In the genomic region with DNA sequence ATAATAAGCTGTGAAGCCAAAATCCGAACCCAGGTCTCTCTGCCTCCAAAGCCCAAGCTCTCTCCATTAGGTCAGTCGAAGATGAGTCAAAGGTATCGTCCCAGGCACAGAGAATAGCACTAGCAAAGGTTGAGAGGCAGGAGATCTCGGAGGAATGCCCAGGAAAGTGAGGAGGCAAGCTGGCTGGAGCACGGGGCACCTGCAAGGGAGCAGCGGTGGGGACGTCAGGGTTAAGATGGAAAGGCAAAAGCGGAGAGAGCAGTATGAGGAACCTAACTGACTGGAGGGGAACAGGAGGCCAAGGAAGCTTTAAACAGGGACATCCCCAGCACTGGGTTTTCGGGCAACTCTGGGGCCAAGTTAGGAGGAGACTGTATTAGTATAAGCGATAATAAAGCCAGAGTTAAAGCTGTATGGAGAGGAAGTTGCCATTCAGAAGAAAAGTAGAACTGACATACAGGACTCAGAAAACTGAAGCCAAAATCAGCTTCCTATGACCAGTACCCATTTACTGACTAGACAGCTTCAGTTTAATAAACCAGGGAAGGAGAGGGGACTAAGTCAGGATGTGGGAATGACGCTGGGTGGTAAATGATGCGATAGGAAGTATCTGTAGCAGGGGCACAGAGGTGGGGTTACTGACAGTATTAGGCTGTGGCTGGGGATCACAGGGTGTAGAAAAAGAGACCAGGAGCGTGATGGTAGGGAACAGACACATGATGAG, we compare ENCODE assay signal across 7 mouse cellular contexts. TPM values are rescaled to one million over a fixed set of nuclear protein-coding genes. Genes with fewer than 3 reads are reported as not detected.
DNase-seq lines count a peak whose midpoint lies in the region; ATAC-seq and TF ChIP-seq lines count a peak whose summit lies in the region.

No protein-coding gene starts in this region.

- peak overlapping the region; percentile 81 for H3K4me2 ChIP-seq in lung, embryonic 16.5 days (ENCODE audit: low read depth, low read length)
- peak overlapping the region; percentile 84 for H3K4me2 ChIP-seq in embryonic facial prominence, embryonic 15.5 days (replicated peaks)
- peak overlapping the region; percentile 60 for H3K4me2 ChIP-seq in limb, embryonic 14.5 days (replicated peaks; ENCODE audit: low read depth, low read length, severe bottlenecking)

- no peak for DNase-seq in lung, postnatal 10 days
- no peak for DNase-seq in limb, embryonic 14.5 days (ENCODE audit: low spot score)
- no peak for DNase-seq in right cerebral cortex, postnatal 25 days

- no peak for TF ChIP-seq POLR2A in limb, embryonic 14.5 days (IDR thresholded peaks at IDR 0.05; ENCODE audit: borderline replicate concordance, extremely low read depth, insufficient read depth, insufficient read length)
- no peak for TF ChIP-seq POLR2A in small intestine, adult 2 months (IDR thresholded peaks at IDR 0.05; ENCODE audit: low read depth, low read length)

- H3K36me3 ChIP-seq in lung, embryonic 16.5 days (ENCODE audit: control insufficient read depth, insufficient read depth, low read length) = peaks cover 20% of the 10 kb centered on the region
- peaks cover 26% of the 10 kb centered on the region for H3K36me3 ChIP-seq in embryonic facial prominence, embryonic 15.5 days
- peaks cover 39% of the 10 kb centered on the region for H3K36me3 ChIP-seq in limb, embryonic 14.5 days (ENCODE audit: control insufficient read depth, insufficient read depth, low read length)
- H3K36me3 ChIP-seq in small intestine, adult 2 months (ENCODE audit: control insufficient read depth, insufficient read depth, low read length) = peaks cover 26% of the 10 kb centered on the region

- ATAC-seq in lung, embryonic 16.5 days (ENCODE audit: low read depth) = no peak
- ATAC-seq in embryonic facial prominence, embryonic 15.5 days (ENCODE audit: insufficient number of reproducible peaks, low FRiP score, low TSS enrichment, low read depth) = no peak
- ATAC-seq in limb, embryonic 14.5 days (ENCODE audit: low FRiP score, low read depth) = no peak
- no peak for ATAC-seq in megakaryocyte-erythroid progenitor cell, adult 5-6 weeks (replicated peaks; ENCODE audit: low FRiP score, low TSS enrichment, poor library complexity, severe bottlenecking)

- H3K27me3 ChIP-seq in lung, embryonic 16.5 days (ENCODE audit: control insufficient read depth, insufficient read depth, low read depth, low read length) = no peaks in the 10 kb centered on the region
- H3K27me3 ChIP-seq in embryonic facial prominence, embryonic 15.5 days = no peaks in the 10 kb centered on the region
- H3K27me3 ChIP-seq in limb, embryonic 14.5 days (ENCODE audit: control insufficient read depth, insufficient read depth, low read length) = no peaks in the 10 kb centered on the region
- no peaks in the 10 kb centered on the region for H3K27me3 ChIP-seq in small intestine, adult 2 months (ENCODE audit: control insufficient read depth, insufficient read depth, low read length)

- peak overlapping the region; percentile 98 for H3K27ac ChIP-seq in lung, embryonic 16.5 days (ENCODE audit: low read length)
- H3K27ac ChIP-seq in embryonic facial prominence, embryonic 15.5 days (replicated peaks) = peak overlapping the region; percentile 31; the same call in 1 of the 2 replicates
- H3K27ac ChIP-seq in limb, embryonic 14.5 days (replicated peaks; ENCODE audit: low read depth, low read length) = 0 out of 2 replicates have a peak overlapping the region, but pooled peaks have one; percentile 26
- H3K27ac ChIP-seq in small intestine, adult 2 months (ENCODE audit: insufficient read depth, low read depth, low read length) = peak overlapping the region; percentile 87

- H3K9ac ChIP-seq in lung, embryonic 16.5 days (ENCODE audit: low read length) = peak overlapping the region; percentile 96
- H3K9ac ChIP-seq in embryonic facial prominence, embryonic 15.5 days = no peak overlapping the region
- H3K9ac ChIP-seq in limb, embryonic 14.5 days (ENCODE audit: low read depth, low read length, severe bottlenecking) = peak overlapping the region; percentile 28; the same call in 1 of the 2 replicates

- H3K4me1 ChIP-seq in lung, embryonic 16.5 days (replicated peaks; ENCODE audit: control insufficient read depth, insufficient read depth, low read length) = peaks cover 55% of the 10 kb centered on the region
- peaks cover 55% of the 10 kb centered on the region for H3K4me1 ChIP-seq in embryonic facial prominence, embryonic 15.5 days
- peaks cover 48% of the 10 kb centered on the region for H3K4me1 ChIP-seq in limb, embryonic 14.5 days (ENCODE audit: control insufficient read depth, insufficient read depth, low read length)
- peaks cover 17% of the 10 kb centered on the region; the same call in 1 of the 2 replicates for H3K4me1 ChIP-seq in small intestine, adult 2 months (ENCODE audit: control insufficient read depth, insufficient read depth, insufficient read length, low read length)

- TF ChIP-seq CTCF in small intestine, adult 2 months (IDR thresholded peaks at IDR 0.05; ENCODE audit: extremely low read depth, insufficient read length, insufficient replicate concordance, low read depth, low read length) = no peak

- 53% methylated on average over 13 of the region's 13 CpGs for WGBS in lung, embryonic 16.5 days
- 64% methylated on average over 13 of the region's 13 CpGs for WGBS in embryonic facial prominence, embryonic 15.5 days
- WGBS in limb, embryonic 14.5 days = 80% methylated on average over 13 of the region's 13 CpGs
- 67% methylated on average over 13 of the region's 13 CpGs for WGBS in small intestine, adult 2 months

- peak overlapping the region; percentile 88 for H3K4me3 ChIP-seq in lung, embryonic 16.5 days (ENCODE audit: low read length)
- H3K4me3 ChIP-seq in embryonic facial prominence, embryonic 15.5 days (replicated peaks) = peak overlapping the region; percentile 95
- peak overlapping the region; percentile 78; the same call in 1 of the 2 replicates for H3K4me3 ChIP-seq in limb, embryonic 14.5 days (replicated peaks; ENCODE audit: low read length)
- peak overlapping the region; percentile 56 for H3K4me3 ChIP-seq in small intestine, adult 2 months (ENCODE audit: low read depth, low read length)

- H3K9me3 ChIP-seq in lung, embryonic 16.5 days (ENCODE audit: control insufficient read depth, low read length) = no peaks in the 10 kb centered on the region
- H3K9me3 ChIP-seq in embryonic facial prominence, embryonic 15.5 days (replicated peaks) = no peaks in the 10 kb centered on the region
- H3K9me3 ChIP-seq in limb, embryonic 14.5 days (ENCODE audit: control insufficient read depth, low read length) = no peaks in the 10 kb centered on the region

RNA-seq across cellular contexts. Expression of a gene that starts 2.5 kb away (rescaled TPM):
- 69.5 and 70.9 TPM in 2 replicates for polyA plus RNA-seq in lung, embryonic 16.5 days (2015; fragmentation: Nextera tagmentation; extraction: Ambion mirVana)
- 77.5 and 88.2 TPM in 2 replicates for polyA plus RNA-seq in embryonic facial prominence, embryonic 15.5 days (2015; fragmentation: Nextera tagmentation; extraction: Ambion mirVana)
- polyA plus RNA-seq in limb, embryonic 14.5 days (2012; rRNA removed) = 51.7 and 58.0 TPM in 2 replicates
- 71.4 and 78.5 TPM in 2 replicates for polyA plus RNA-seq in limb, embryonic 14.5 days (2014; fragmentation: Nextera tagmentation; extraction: Ambion mirVana)
- polyA plus RNA-seq in small intestine, adult 2 months (2012; rRNA removed) = 66.9 and 133 TPM in 2 replicates
- 9.6 and 12.7 TPM in 2 replicates for total RNA-seq in megakaryocyte-erythroid progenitor cell, adult 5-6 weeks (2014; fragmentation: Nextera tagmentation)
- total RNA-seq in megakaryocyte-erythroid progenitor cell, adult 5-6 weeks (2017) = 19.4 and 42.2 TPM in 2 replicates

RNA-seq across cellular contexts. Expression of a gene that starts 2.8 kb away (rescaled TPM):
- polyA plus RNA-seq in lung, embryonic 16.5 days (2015; fragmentation: Nextera tagmentation; extraction: Ambion mirVana) = 68.7 and 84.9 TPM in 2 replicates
- 55.8 and 60.9 TPM in 2 replicates for polyA plus RNA-seq in embryonic facial prominence, embryonic 15.5 days (2015; fragmentation: Nextera tagmentation; extraction: Ambion mirVana)
- polyA plus RNA-seq in limb, embryonic 14.5 days (2012; rRNA removed) = 69.4 and 75.5 TPM in 2 replicates
- 62.4 and 63.3 TPM in 2 replicates for polyA plus RNA-seq in limb, embryonic 14.5 days (2014; fragmentation: Nextera tagmentation; extraction: Ambion mirVana)
- 47.2 and 78.0 TPM in 2 replicates for polyA plus RNA-seq in small intestine, adult 2 months (2012; rRNA removed)
- 105 and 175 TPM in 2 replicates for total RNA-seq in megakaryocyte-erythroid progenitor cell, adult 5-6 weeks (2014; fragmentation: Nextera tagmentation)
- total RNA-seq in megakaryocyte-erythroid progenitor cell, adult 5-6 weeks (2017) = 211 and 304 TPM in 2 replicates

RNA-seq across cellular contexts. Expression of a gene that starts 18.8 kb away (rescaled TPM):
- 23.1 and 25.0 TPM in 2 replicates for polyA plus RNA-seq in lung, embryonic 16.5 days (2015; fragmentation: Nextera tagmentation; extraction: Ambion mirVana)
- polyA plus RNA-seq in embryonic facial prominence, embryonic 15.5 days (2015; fragmentation: Nextera tagmentation; extraction: Ambion mirVana) = 28.6 and 32.5 TPM in 2 replicates
- polyA plus RNA-seq in limb, embryonic 14.5 days (2012; rRNA removed) = 81.9 and 101 TPM in 2 replicates
- 33.3 and 35.3 TPM in 2 replicates for polyA plus RNA-seq in limb, embryonic 14.5 days (2014; fragmentation: Nextera tagmentation; extraction: Ambion mirVana)
- 20.2 and 31.9 TPM in 2 replicates for polyA plus RNA-seq in small intestine, adult 2 months (2012; rRNA removed)
- total RNA-seq in megakaryocyte-erythroid progenitor cell, adult 5-6 weeks (2014; fragmentation: Nextera tagmentation) = 28.7 and 30.4 TPM in 2 replicates
- 6.7 and 8.3 TPM in 2 replicates for total RNA-seq in megakaryocyte-erythroid progenitor cell, adult 5-6 weeks (2017)

RNA-seq across cellular contexts. Expression of a gene that starts 19.0 kb away (rescaled TPM):
- polyA plus RNA-seq in lung, embryonic 16.5 days (2015; fragmentation: Nextera tagmentation; extraction: Ambion mirVana) = 21.0 and 21.3 TPM in 2 replicates
- 21.3 and 22.3 TPM in 2 replicates for polyA plus RNA-seq in embryonic facial prominence, embryonic 15.5 days (2015; fragmentation: Nextera tagmentation; extraction: Ambion mirVana)
- polyA plus RNA-seq in limb, embryonic 14.5 days (2012; rRNA removed) = 39.8 and 50.1 TPM in 2 replicates
- 18.4 and 19.9 TPM in 2 replicates for polyA plus RNA-seq in limb, embryonic 14.5 days (2014; fragmentation: Nextera tagmentation; extraction: Ambion mirVana)
- polyA plus RNA-seq in small intestine, adult 2 months (2012; rRNA removed) = 5.3 and 7.6 TPM in 2 replicates
- 19.7 and 22.9 TPM in 2 replicates for total RNA-seq in megakaryocyte-erythroid progenitor cell, adult 5-6 weeks (2014; fragmentation: Nextera tagmentation)
- total RNA-seq in megakaryocyte-erythroid progenitor cell, adult 5-6 weeks (2017) = 6.1 and 12.0 TPM in 2 replicates

RNA-seq across cellular contexts. Expression of a gene that starts 24.6 kb away (rescaled TPM):
- polyA plus RNA-seq in lung, embryonic 16.5 days (2015; fragmentation: Nextera tagmentation; extraction: Ambion mirVana) = 0.38 and 1.1 TPM in 2 replicates
- 1.5 and 1.6 TPM in 2 replicates for polyA plus RNA-seq in embryonic facial prominence, embryonic 15.5 days (2015; fragmentation: Nextera tagmentation; extraction: Ambion mirVana)
- 0.24 and 0.88 TPM in 2 replicates for polyA plus RNA-seq in limb, embryonic 14.5 days (2012; rRNA removed)
- 2.8 and 3.0 TPM in 2 replicates for polyA plus RNA-seq in limb, embryonic 14.5 days (2014; fragmentation: Nextera tagmentation; extraction: Ambion mirVana)
- polyA plus RNA-seq in small intestine, adult 2 months (2012; rRNA removed) = not detected in 2 replicates
- not detected in 2 replicates for total RNA-seq in megakaryocyte-erythroid progenitor cell, adult 5-6 weeks (2014; fragmentation: Nextera tagmentation)
- not detected in 2 replicates for total RNA-seq in megakaryocyte-erythroid progenitor cell, adult 5-6 weeks (2017)

Comparison
In these comparisons a context has a peak if more than half of its experiments do, and no peak if none do; other contexts are left out.
1. H3K27ac ChIP-seq: peak in every context shown above with its lines; median percentile 98 in lung, embryonic 16.5 days; 87 in small intestine, adult 2 months; 31 in embryonic facial prominence, embryonic 15.5 days; 26 in limb, embryonic 14.5 days.